Mouse (Mus musculus) MEL (cell line): ENCODE data around the gene Tmem164.

Experiments used
- CTCF ChIP-seq, 3 experiments: IDR thresholded peaks in 2 of 3; conservative IDR thresholded peaks in 1 of 3; 2 replicates each; pipeline ENCODE4 v1.5.1; 2011 to 2012; ENCODE audit warnings: low read length in 3 of 3, low read depth in 2 of 3, mild to moderate bottlenecking in 2 of 3, improper control_type of control experiment in 1 of 3, inconsistent platforms in 1 of 3, mixed read lengths in 1 of 3, moderate library complexity in 1 of 3; ENCODE audit not compliant: control insufficient read depth in 1 of 3, insufficient read depth in 1 of 3, poor library complexity in 1 of 3, severe bottlenecking in 1 of 3
- EP300 ChIP-seq, 2 experiments: IDR thresholded peaks; 2 replicates each; pipeline ENCODE4 v1.6.1; 2011; ENCODE audit warnings: improper control_type of control experiment in 2 of 2, low read length in 2 of 2, low read depth in 1 of 2, mild to moderate bottlenecking in 1 of 2
- GATA1 ChIP-seq: IDR thresholded peaks from 2 replicates; pipeline ENCODE4 v1.6.1; 2011; ENCODE audit warnings: low read depth, low read length, improper control_type of control experiment
- HCFC1 ChIP-seq: IDR thresholded peaks from 2 replicates; pipeline ENCODE4 v1.6.1; 2012; ENCODE audit warnings: low read depth, mild to moderate bottlenecking, inconsistent platforms, low read length, improper control_type of control experiment, moderate library complexity
- MAFK ChIP-seq: IDR thresholded peaks from 2 replicates; pipeline ENCODE4 v1.6.1; 2011; ENCODE audit warnings: low read depth, mild to moderate bottlenecking, low read length, improper control_type of control experiment, borderline replicate concordance
- POLR2A ChIP-seq, 2 experiments: IDR thresholded peaks; 2 replicates each; pipeline ENCODE4 v1.6.1; 2011 to 2012; ENCODE audit warnings: low read length in 2 of 2, mild to moderate bottlenecking in 2 of 2, control low read depth in 1 of 2, improper control_type of control experiment in 1 of 2, low read depth in 1 of 2, moderate library complexity in 1 of 2; ENCODE audit not compliant: control insufficient read depth in 1 of 2, insufficient read depth in 1 of 2, poor library complexity in 1 of 2

- peak; percentile 69 to 83; a peak in 3 of 4 replicates for TF ChIP-seq POLR2A (IDR thresholded peaks at IDR 0.05; ENCODE audit: control insufficient read depth in 1 of 2, insufficient read depth in 1 of 2, low read depth in 1 of 2, low read length in 2 of 2, poor library complexity in 1 of 2)
- peak in 1 of 2 experiments; percentile 72; a peak in 2 of 4 replicates for TF ChIP-seq EP300 (IDR thresholded peaks at IDR 0.05; ENCODE audit: low read depth in 1 of 2, low read length in 2 of 2)
- no peak for TF ChIP-seq CTCF (IDR thresholded peaks at IDR 0.05 in 2 of 3, conservative IDR thresholded peaks at IDR 0.05 in 1 of 3; ENCODE audit: control insufficient read depth in 1 of 3, insufficient read depth in 1 of 3, low read depth in 2 of 3, low read length in 3 of 3, poor library complexity in 1 of 3, severe bottlenecking in 1 of 3)
- TF ChIP-seq MAFK: no peak
- peak; percentile 61 for TF ChIP-seq HCFC1
- no peak for TF ChIP-seq GATA1
Measured at GRCm38 (mm10) chrX:142681056-142681615, at the start of gene Tmem164.
